Mouse (Mus musculus): ENCODE measurements at regions not wholly inside any gene's neighbourhood (a gene's known extent, or its start where the extent isn't known, plus 50 kb on each side); places are given as distances from the start of the nearest gene placed in this dataset.

GRCm38 (mm10) chr14:24766260-24766659 lies 279.3 kb downstream of the Rps24 start:
- Histone ChIP-seq H3K27me3 (replicated peaks; ENCODE audit: control insufficient read depth, insufficient read depth, low read length) (no peaks in the 10 kb centered on the region), H3K36me3 (ENCODE audit: control insufficient read depth, insufficient read depth) (no peaks in the 10 kb centered on the region), H3K4me1 (replicated peaks; ENCODE audit: control insufficient read depth, insufficient read depth, low read length) (no peaks in the 10 kb centered on the region), H3K4me3 (ENCODE audit: low read depth, low read length) (no peak overlapping the region), H3K9ac (ENCODE audit: low read depth, low read length) (no peak overlapping the region), H3K9me3 (ENCODE audit: control insufficient read depth) (no peaks in the 10 kb centered on the region), H3K27ac (ENCODE audit: low read depth, low read length) (no peak overlapping the region), H3K4me2 (replicated peaks; ENCODE audit: low read depth) (no peak overlapping the region)
- no peak for ATAC-seq
- 47% methylated on average over 3 of the region's 3 CpGs for WGBS
- TF ChIP-seq CTCF (IDR thresholded peaks at IDR 0.05; ENCODE audit: low read depth), result no peak

DNA sequence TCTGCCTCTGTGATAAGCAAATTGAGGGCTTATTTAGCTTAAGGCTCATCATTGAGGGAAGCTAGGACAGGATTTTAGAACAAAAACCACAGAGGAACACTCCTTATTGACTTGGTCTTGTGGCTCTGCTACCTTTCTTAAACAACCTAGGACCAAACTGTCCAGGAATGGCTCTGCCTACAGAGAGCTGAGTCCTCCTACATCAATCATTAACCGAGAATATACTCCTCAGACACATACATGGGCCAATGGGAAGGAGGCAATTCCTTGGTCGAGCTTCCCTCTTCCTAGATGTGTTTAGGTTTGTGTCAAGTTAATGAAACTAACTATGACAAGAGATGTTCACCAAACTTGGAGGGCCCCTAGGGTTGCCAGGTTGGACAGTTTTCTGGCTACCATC lies 279.8 kb downstream of the Rps24 start:
- no peak overlapping the region for H3K4me3 ChIP-seq (ENCODE audit: low read depth, low read length)
- no peaks in the 10 kb centered on the region for H3K4me1 ChIP-seq (replicated peaks; ENCODE audit: control insufficient read depth, insufficient read depth, low read length)
- TF ChIP-seq CTCF (IDR thresholded peaks at IDR 0.05; ENCODE audit: low read depth), result no peak
- H3K4me2 ChIP-seq (replicated peaks; ENCODE audit: low read depth), result no peak overlapping the region
- H3K27me3 ChIP-seq (replicated peaks; ENCODE audit: control insufficient read depth, insufficient read depth, low read length), result no peaks in the 10 kb centered on the region
- no peak for ATAC-seq
- no peaks in the 10 kb centered on the region for H3K36me3 ChIP-seq (ENCODE audit: control insufficient read depth, insufficient read depth)
- no peak overlapping the region for H3K9ac ChIP-seq (ENCODE audit: low read depth, low read length)
- H3K27ac ChIP-seq (ENCODE audit: low read depth, low read length), result no peak overlapping the region
- WGBS, result 39% methylated on average over 2 of the region's 2 CpGs
- H3K9me3 ChIP-seq (ENCODE audit: control insufficient read depth), result no peaks in the 10 kb centered on the region

DNA sequence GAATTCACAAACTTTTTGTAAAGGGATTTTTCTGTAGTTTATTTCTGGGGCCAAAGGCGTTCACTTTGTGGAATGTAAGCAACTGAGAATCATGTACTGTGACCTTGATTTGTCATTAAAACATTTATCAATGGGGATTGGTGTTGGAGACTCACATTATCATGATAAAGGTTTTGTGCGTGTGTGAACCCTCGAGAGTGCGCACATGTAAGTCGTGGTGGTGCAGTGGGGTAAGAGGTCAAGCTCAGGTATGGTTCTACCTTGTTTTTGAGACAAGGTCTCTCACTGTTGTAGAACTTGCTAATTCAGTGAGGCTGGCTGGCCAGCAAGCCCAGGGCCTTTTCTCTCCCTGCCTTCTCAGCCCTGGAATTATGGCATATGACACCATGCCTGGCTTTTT lies 280.4 kb downstream of the Rps24 start:
- no peak overlapping the region for H3K9ac ChIP-seq (ENCODE audit: low read depth, low read length)
- WGBS, result 77% methylated on average over 5 of the region's 5 CpGs
- no peak overlapping the region for H3K4me3 ChIP-seq (ENCODE audit: low read depth, low read length)
- H3K4me1 ChIP-seq (replicated peaks; ENCODE audit: control insufficient read depth, insufficient read depth, low read length), result no peaks in the 10 kb centered on the region
- ATAC-seq, result no peak
- H3K36me3 ChIP-seq (ENCODE audit: control insufficient read depth, insufficient read depth), result no peaks in the 10 kb centered on the region
- no peak for TF ChIP-seq CTCF (IDR thresholded peaks at IDR 0.05; ENCODE audit: low read depth)
- no peaks in the 10 kb centered on the region for H3K27me3 ChIP-seq (replicated peaks; ENCODE audit: control insufficient read depth, insufficient read depth, low read length)
- no peak overlapping the region for H3K4me2 ChIP-seq (replicated peaks; ENCODE audit: low read depth)
- H3K9me3 ChIP-seq (ENCODE audit: control insufficient read depth), result no peaks in the 10 kb centered on the region
- no peak overlapping the region for H3K27ac ChIP-seq (ENCODE audit: low read depth, low read length)

- Histone ChIP-seq H3K36me3 (ENCODE audit: control insufficient read depth, insufficient read depth) (no peaks in the 10 kb centered on the region), H3K4me3 (ENCODE audit: low read depth, low read length) (no peak overlapping the region), H3K27me3 (replicated peaks; ENCODE audit: control insufficient read depth, insufficient read depth, low read length) (no peaks in the 10 kb centered on the region), H3K27ac (ENCODE audit: low read depth, low read length) (no peak overlapping the region), H3K4me1 (replicated peaks; ENCODE audit: control insufficient read depth, insufficient read depth, low read length) (no peaks in the 10 kb centered on the region), H3K9ac (ENCODE audit: low read depth, low read length) (no peak overlapping the region), H3K9me3 (ENCODE audit: control insufficient read depth) (no peaks in the 10 kb centered on the region), H3K4me2 (replicated peaks; ENCODE audit: low read depth) (no peak overlapping the region)
- 86% methylated on average over 5 of the region's 5 CpGs for WGBS
- TF ChIP-seq CTCF (IDR thresholded peaks at IDR 0.05; ENCODE audit: low read depth), result no peak
- ATAC-seq, result no peak
Observed at GRCm38 (mm10) chr14:24767964-24768363, 281.0 kb downstream of the Rps24 start.

- Histone ChIP-seq H3K27ac (ENCODE audit: low read depth, low read length) (no peak overlapping the region), H3K36me3 (ENCODE audit: control insufficient read depth, insufficient read depth) (no peaks in the 10 kb centered on the region), H3K9ac (ENCODE audit: low read depth, low read length) (no peak overlapping the region), H3K9me3 (ENCODE audit: control insufficient read depth) (no peaks in the 10 kb centered on the region), H3K4me2 (replicated peaks; ENCODE audit: low read depth) (no peak overlapping the region), H3K27me3 (replicated peaks; ENCODE audit: control insufficient read depth, insufficient read depth, low read length) (no peaks in the 10 kb centered on the region), H3K4me3 (ENCODE audit: low read depth, low read length) (no peak overlapping the region), H3K4me1 (replicated peaks; ENCODE audit: control insufficient read depth, insufficient read depth, low read length) (no peaks in the 10 kb centered on the region)
- no peak for ATAC-seq
- WGBS, result 58% methylated on average over 3 of the region's 3 CpGs
- TF ChIP-seq CTCF (IDR thresholded peaks at IDR 0.05; ENCODE audit: low read depth), result no peak
Observed at GRCm38 (mm10) chr14:24769451-24769850, 282.5 kb downstream of the Rps24 start.

DNA sequence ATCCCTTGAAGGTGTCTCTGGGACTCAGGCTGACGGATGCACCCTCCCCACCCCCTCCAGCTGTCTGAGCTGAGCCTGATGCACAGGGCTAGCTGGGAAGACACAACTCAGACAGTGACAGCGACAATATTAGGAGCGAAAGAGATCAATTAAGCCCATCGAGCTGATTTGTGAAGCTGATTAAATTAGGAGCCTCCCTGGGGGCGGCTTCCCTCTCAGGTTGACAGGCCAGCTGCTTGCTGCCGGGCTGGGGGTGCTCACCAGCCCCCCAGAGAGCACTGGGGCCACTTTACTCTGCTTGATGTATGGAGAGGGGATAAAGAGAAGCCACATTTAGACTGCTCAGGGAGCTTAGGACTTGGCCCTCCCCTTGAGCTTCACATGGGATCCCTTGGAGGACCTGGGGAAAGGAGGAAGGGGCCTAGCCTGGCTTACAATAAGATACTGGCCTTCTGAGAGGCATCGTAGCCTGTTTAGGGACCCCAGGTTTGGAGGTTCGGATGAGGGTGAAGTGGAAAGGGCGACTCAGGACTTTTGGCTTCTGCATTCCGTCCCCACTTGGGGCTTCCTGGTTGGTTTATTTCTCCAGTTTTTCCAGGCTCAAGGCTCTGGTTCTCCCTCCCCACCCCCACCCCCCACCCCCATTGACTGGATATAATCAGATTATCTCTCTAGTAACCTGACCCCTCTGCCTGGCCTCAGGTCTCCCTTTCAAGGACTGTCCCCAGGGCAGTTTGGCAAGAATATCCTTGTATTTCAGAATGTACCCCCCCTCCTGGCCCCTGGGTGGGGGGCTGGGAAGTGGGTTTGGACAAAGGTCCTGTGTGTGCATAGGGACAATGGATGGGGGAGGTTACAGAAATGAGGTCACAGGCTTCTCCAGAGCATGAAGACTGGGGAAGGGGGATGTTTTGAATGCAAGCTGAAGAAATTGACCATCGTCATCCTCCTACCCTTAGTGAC lies 283.4 kb downstream of the Rps24 start:
- H3K4me3 ChIP-seq (ENCODE audit: low read depth, low read length), result no peak overlapping the region
- no peaks in the 10 kb centered on the region for H3K36me3 ChIP-seq (ENCODE audit: control insufficient read depth, insufficient read depth)
- H3K27ac ChIP-seq (ENCODE audit: low read depth, low read length), result no peak overlapping the region
- no peaks in the 10 kb centered on the region for H3K9me3 ChIP-seq (ENCODE audit: control insufficient read depth)
- TF ChIP-seq CTCF (IDR thresholded peaks at IDR 0.05; ENCODE audit: low read depth), result no peak
- H3K4me1 ChIP-seq (replicated peaks; ENCODE audit: control insufficient read depth, insufficient read depth, low read length), result no peaks in the 10 kb centered on the region
- no peak for ATAC-seq
- H3K27me3 ChIP-seq (replicated peaks; ENCODE audit: control insufficient read depth, insufficient read depth, low read length), result no peaks in the 10 kb centered on the region
- H3K4me2 ChIP-seq (replicated peaks; ENCODE audit: low read depth), result no peak overlapping the region
- no peak overlapping the region for H3K9ac ChIP-seq (ENCODE audit: low read depth, low read length)
- WGBS, result 55% methylated on average over 11 of the region's 11 CpGs

Measured in intestine, postnatal 0 days (tissue).